Mouse (Mus musculus) intestine, embryonic 16.5 days (tissue): Measurements from ENCODE around the gene Ogfod2. TPM values are rescaled to one million over a fixed set of nuclear protein-coding genes. Genes with fewer than 3 reads are reported as not detected.

ENCODE experiments used
- ATAC-seq: fragments of 200-750 bp; cut with Nextera tagmentation; 2 replicates; pipeline ENCODE4 v1.8.0; 2017; ENCODE audit warnings: moderate TSS enrichment, moderate library complexity
- H3K27ac ChIP-seq: fragments of 300-500 bp; sonication (generic); 2 replicates; pipeline ENCODE4 v1.5.1; 2014; ENCODE audit warnings: mild to moderate bottlenecking, low read length
- H3K27me3 ChIP-seq: fragments of 300-500 bp; sonication (generic); replicated peaks from 2 replicates; pipeline ENCODE4 v1.6.1; 2014; ENCODE audit warnings: low read length, control low read depth, mixed read lengths; ENCODE audit not compliant: control insufficient read depth, insufficient read depth
- H3K36me3 ChIP-seq: fragments of 300-500 bp; sonication (generic); 2 replicates; pipeline ENCODE4 v1.6.1; 2014; ENCODE audit warnings: low read length, control low read depth; ENCODE audit not compliant: control insufficient read depth, insufficient read depth
- H3K4me1 ChIP-seq: fragments of 300-500 bp; sonication (generic); 2 replicates; pipeline ENCODE4 v1.6.1; 2014; ENCODE audit warnings: low read length, control low read depth, mixed read lengths; ENCODE audit not compliant: control insufficient read depth, insufficient read depth
- H3K4me2 ChIP-seq: fragments of 300-500 bp; sonication (generic); 2 replicates; pipeline ENCODE4 v1.6.1; 2014; ENCODE audit warnings: low read depth, low read length, control low read depth
- H3K4me3 ChIP-seq: fragments of 300-500 bp; sonication (generic); 2 replicates; pipeline ENCODE4 v1.5.1; 2014; ENCODE audit warnings: mild to moderate bottlenecking, low read length
- H3K9ac ChIP-seq: fragments of 300-500 bp; sonication (generic); 2 replicates; pipeline ENCODE4 v1.6.1; 2014; ENCODE audit warnings: low read depth, low read length
- H3K9me3 ChIP-seq: fragments of 300-500 bp; sonication (generic); 2 replicates; pipeline ENCODE4 v1.6.1; 2016; ENCODE audit warnings: low read length, control low read depth; ENCODE audit not compliant: control insufficient read depth
- WGBS: fragments of 180-500 bp; shearing (Covaris S2); extraction: QIAGEN DNeasy Blood & Tissue Kit; methylation state at CpG from one replicate; pipeline ENCODE4 v1.1.7; 2014; 5-methylcytosine and 5-hydroxymethylcytosine counted together
- polyA plus RNA-seq: library from polyadenylated mRNA; unstranded; fragments of >200 nt; fragmentation: Nextera tagmentation; extraction: Ambion mirVana; gene quantifications from 2 replicates; pipeline ENCODE4 v1.2.1, GENCODE M21; 2015

The Ogfod2 gene
- polyA plus RNA-seq, 1 experiment from 2014 or later, result 30.5 TPM

DNA sequence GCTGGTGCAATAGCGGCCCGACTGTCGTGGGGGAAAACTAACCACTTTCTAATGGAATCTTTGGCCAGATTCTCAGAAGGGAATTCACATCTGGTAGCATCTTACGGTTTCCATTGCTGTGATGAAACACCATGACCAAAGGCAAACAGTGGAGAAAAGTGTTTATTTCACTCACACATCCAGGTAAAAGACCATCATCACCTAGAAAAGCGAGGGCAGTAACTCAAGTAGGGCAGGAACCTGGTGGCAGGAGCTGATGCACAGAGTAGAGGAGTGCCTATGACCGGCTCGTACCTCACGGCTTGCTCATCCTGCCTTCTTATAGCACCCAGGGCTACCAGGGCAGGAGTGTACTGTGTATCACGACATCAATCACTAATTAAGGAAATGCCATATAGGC lies 8.5 kb upstream of the Ogfod2 start:
- Histone ChIP-seq H3K9ac (no peak overlapping the region), H3K4me2 (no peak overlapping the region), H3K9me3 (no peaks in the 10 kb centered on the region), H3K27ac (no peak overlapping the region), H3K4me1 (no peaks in the 10 kb centered on the region), H3K36me3 (no peaks in the 10 kb centered on the region), H3K4me3 (no peak overlapping the region), H3K27me3 (no peaks in the 10 kb centered on the region)
- ATAC-seq, result no peak
- 92% methylated on average over 9 of the region's 9 CpGs for WGBS

DNA sequence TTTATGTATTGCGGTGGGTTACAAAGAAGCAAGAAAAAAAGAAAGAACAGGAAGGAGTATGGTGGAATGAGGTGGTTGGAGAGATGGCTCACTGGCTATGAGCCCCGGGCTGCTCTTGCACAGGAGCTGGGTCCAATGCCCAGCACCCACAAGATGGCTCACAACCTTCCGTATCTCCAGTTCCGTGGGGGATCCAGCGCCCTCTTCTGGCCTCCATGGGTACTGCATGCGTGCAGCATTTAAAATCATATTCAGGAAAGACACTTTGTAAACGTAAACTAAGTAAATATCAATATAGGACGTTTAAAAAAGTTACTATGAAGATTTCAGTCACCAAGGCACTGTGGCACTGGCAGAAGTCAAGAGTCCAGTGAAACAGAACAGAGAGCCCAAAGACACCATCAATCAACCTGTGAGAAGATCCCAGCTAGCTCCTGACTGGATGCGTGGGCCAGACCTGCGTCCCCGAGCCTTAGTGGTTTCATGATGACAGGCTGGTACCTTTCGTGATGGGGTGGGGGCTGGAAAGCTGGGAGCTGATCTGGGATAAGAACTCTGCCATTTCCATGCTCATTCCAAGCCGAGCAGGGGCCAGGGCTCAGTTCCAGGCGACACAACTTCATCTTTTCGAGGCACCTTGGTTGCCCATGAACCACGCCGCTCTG lies 888 bp upstream of the Ogfod2 start:
- Histone ChIP-seq H3K4me1 (peaks cover 16% of the 10 kb centered on the region), H3K27ac (peak overlapping the region; percentile 63), H3K4me3 (peak overlapping the region; percentile 94), H3K27me3 (no peaks in the 10 kb centered on the region), H3K4me2 (peak overlapping the region; percentile 93), H3K9me3 (no peaks in the 10 kb centered on the region), H3K36me3 (no peaks in the 10 kb centered on the region), H3K9ac (peak overlapping the region; percentile 77)
- WGBS, result 21% methylated on average over 17 of the region's 17 CpGs
- ATAC-seq, result no peak

DNA sequence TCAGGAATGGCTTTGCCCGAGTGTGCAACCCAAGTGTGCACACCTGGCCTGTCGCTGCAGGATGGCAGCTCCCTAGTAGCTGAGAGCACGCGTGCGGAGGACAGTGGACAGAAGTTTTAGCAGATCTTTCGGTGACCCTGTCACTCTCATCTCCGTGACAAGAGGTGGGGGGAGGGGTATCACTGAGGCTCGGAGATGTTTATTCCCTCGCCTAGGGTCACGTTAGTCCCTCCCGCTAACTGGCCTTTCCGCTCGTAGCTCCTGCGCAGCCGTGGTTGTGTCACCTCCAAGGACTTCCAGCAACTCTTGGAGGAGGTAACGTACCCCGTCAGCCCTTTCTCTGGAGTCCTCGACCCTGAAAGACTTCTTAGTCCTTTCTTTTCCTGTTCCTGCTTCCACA lies 434 bp downstream of the Ogfod2 start:
- peak; percentile 19 for ATAC-seq
- WGBS, result under 1% methylated on average over 18 of the region's 18 CpGs
- peak overlapping the region; percentile 93 for H3K4me2 ChIP-seq

DNA sequence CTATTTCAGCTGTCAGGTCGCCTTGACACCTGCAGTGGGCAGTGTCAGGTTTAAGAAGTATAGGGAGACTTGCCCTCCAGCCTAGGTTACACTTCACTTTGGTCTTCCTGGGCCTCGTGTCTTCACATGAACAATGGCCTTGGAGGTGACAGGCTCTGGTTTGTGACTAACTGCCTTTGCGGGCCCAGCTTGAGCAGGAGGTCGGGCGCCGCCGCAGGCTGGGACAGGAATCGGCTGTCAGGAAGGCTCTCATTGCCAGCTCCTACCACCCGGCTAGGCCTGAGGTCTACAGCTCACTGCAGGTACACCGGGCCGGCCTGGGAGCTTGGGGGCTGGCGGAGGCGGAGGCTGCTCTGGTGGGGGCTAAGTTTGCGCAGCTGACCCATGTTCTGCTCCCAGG lies 933 bp downstream of the Ogfod2 start:
- 0 out of 2 replicates have a peak, but pooled peaks have one; percentile 12 for ATAC-seq

More for the DNA sequence above, 434 bp downstream of the Ogfod2 start:
- H3K9ac ChIP-seq, result peak overlapping the region; percentile 90
- no peaks in the 10 kb centered on the region for H3K27me3 ChIP-seq
- H3K36me3 ChIP-seq, result no peaks in the 10 kb centered on the region
- H3K4me3 ChIP-seq, result peak overlapping the region; percentile 94
- H3K9me3 ChIP-seq, result no peaks in the 10 kb centered on the region
- H3K27ac ChIP-seq, result peak overlapping the region; percentile 74
- H3K4me1 ChIP-seq, result peaks cover 25% of the 10 kb centered on the region

DNA sequence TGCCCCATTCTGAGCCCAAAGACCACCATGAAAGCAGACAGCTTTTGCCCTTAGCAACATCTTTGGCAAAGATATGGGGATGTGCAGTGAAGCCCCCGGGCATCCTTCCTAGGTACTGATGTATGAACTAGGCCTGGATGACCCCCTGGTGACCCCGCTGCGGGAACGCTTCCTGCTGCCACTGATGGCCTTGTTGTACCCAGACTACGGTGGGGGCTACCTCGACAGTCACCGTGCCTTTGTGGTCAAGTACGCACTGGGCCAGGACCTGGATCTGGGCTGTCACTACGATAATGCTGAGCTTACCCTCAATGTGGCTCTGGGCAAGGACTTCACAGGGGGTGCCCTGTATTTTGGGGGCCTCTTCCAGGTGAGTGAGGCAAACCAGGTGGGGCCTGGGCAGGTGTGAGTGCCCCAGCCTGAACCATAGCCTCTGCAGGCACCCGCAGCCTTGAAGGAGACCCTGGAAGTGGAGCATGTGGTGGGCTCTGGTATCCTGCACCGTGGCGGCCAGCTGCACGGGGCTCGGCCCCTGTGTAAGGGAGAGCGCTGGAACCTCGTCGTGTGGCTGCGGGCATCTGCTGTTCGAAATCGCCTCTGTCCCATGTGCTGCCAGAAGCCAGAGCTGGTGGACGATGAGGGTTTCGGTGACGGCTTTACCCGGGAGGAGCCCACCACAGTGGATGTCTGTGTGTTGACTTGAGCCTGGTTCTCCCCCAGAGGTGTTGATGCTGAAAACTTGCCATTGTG lies 2.4 kb downstream of the Ogfod2 start:
- WGBS, result 91% methylated on average over 24 of the region's 24 CpGs
- H3K4me1 ChIP-seq, result peaks cover 27% of the 10 kb centered on the region
- H3K9ac ChIP-seq, result no peak overlapping the region
- peaks cover 2% of the 10 kb centered on the region; the same call in 1 of the 2 replicates for H3K36me3 ChIP-seq
- H3K4me2 ChIP-seq, result no peak overlapping the region
- no peak overlapping the region for H3K4me3 ChIP-seq
- ATAC-seq, result no peak
- no peak overlapping the region for H3K27ac ChIP-seq
- no peaks in the 10 kb centered on the region for H3K9me3 ChIP-seq
- H3K27me3 ChIP-seq, result no peaks in the 10 kb centered on the region

More for the DNA sequence above, 933 bp downstream of the Ogfod2 start:
- no peaks in the 10 kb centered on the region; the same call in 1 of the 2 replicates for H3K36me3 ChIP-seq
- 17% methylated on average over 14 of the region's 14 CpGs for WGBS
- H3K27ac ChIP-seq, result peak overlapping the region; percentile 74
- peak overlapping the region; percentile 90 for H3K9ac ChIP-seq
- H3K9me3 ChIP-seq, result no peaks in the 10 kb centered on the region
- peak overlapping the region; percentile 94 for H3K4me3 ChIP-seq
- peak overlapping the region; percentile 93 for H3K4me2 ChIP-seq
- H3K4me1 ChIP-seq, result peaks cover 27% of the 10 kb centered on the region
- H3K27me3 ChIP-seq, result no peaks in the 10 kb centered on the region

DNA sequence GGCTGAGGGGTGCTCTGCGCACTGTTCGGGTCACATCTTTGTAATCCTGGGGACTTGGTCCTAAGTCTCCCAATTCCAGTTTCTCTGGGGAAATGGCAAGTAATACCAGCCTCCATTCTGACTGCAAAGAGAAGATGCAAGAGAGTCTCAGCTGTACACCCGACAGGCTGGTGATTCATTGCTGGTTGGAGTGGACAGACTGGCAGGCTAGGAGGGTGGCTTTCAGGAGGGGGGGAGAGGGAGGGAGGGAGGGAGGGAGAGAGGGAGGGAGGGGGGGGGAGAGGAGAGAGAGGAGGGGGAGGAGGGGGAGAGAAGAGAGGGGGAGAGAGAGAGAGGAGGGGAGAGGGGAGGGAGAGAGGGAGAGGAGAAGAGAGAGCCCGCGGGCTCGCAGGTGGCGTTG lies 3.4 kb downstream of the Ogfod2 start:
- H3K27ac ChIP-seq, result peak overlapping the region; percentile 64; the same call in 1 of the 2 replicates
- ATAC-seq, result no peak
- peaks cover 11% of the 10 kb centered on the region; the same call in 1 of the 2 replicates for H3K36me3 ChIP-seq
- peak overlapping the region; percentile 87 for H3K9ac ChIP-seq
- H3K4me1 ChIP-seq, result peaks cover 27% of the 10 kb centered on the region
- no peaks in the 10 kb centered on the region for H3K9me3 ChIP-seq
- WGBS, result 22% methylated on average over 7 of the region's 7 CpGs
- H3K4me2 ChIP-seq, result peak overlapping the region; percentile 76
- H3K4me3 ChIP-seq, result peak overlapping the region; percentile 69
- no peaks in the 10 kb centered on the region for H3K27me3 ChIP-seq

DNA sequence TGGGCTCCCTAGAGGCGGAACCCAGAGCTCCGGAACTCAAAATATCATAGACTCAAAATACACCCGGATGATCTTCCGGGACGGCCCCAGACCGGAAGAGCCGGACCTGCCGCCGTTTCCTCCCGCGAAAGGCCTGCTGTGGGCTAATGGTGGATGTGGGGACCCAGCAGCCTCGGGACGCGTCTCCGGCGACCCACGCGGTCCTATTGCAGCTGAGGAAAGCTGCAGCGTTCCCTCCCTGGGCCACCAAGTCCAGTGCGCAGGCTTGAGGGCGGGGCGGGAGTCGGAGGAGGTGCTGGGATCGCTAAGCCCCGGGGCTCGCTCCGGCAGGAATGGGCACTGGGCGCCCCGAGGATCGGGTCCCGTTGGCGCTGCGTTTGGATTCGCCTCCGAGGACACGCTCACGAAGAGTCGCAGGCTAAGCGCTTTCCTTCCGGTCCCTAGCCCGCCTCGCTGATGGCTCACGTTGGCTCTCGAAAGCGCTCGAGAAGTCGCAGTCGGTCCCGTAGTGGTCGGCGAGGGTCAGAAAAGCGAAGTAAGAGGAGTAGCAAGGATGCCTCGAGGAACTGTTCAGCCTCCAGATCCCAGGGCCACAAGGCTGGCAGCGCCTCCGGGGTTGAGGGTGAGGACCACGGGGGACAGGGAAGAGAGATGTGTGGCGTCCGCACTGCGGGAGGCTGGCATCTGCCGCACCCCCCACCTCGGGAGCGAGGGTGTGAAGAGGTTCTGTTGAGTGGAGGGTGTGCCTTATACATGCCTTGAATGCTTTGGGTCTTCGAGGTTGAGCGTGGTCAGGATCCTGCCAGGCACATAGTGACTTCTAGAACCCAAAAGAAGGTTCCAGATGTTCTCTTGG lies 4.1 kb downstream of the Ogfod2 start, which contains the start of gene Arl6ip4:
Gene Arl6ip4, plus strand, starts transcription at position 100 of the 856 bp plus-strand sequence.
- no peaks in the 10 kb centered on the region for H3K27me3 ChIP-seq
- peak within 1 kb of the TSS; percentile 69 for H3K4me3 ChIP-seq
- H3K9ac ChIP-seq, result peak within 1 kb of the TSS; percentile 87
- ATAC-seq, result no peak
- no peaks in the 10 kb centered on the region for H3K9me3 ChIP-seq
- H3K36me3 ChIP-seq, result peaks cover 11% of the 10 kb centered on the region; the same call in 1 of the 2 replicates
- peak within 1 kb of the TSS; percentile 64 for H3K27ac ChIP-seq
- WGBS, result 1% methylated on average over 64 of the region's 64 CpGs
- peaks cover 24% of the 10 kb centered on the region for H3K4me1 ChIP-seq
- peak within 1 kb of the TSS; percentile 76 for H3K4me2 ChIP-seq

DNA sequence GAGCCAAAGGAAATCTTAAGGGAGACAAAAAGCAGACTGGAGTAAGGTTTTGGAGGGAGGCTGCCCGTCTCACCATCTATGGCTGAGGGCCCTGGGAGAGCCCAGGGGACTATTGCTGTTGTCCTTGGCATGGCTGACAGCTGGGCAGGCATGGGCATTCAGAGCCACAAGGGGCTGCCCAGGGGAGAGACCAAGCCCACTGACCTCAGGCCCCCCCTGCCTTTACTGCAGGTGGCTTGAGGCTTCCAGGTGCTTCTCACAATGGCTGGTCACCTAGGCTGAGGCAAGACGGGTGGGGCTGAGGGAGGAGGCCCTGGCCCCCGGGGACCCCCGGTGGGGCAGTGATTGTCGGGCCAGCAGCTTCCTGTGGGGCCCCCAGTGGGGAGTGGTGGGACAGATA lies 7.1 kb downstream of the Ogfod2 start:
- H3K36me3 ChIP-seq, result peaks cover 11% of the 10 kb centered on the region; the same call in 1 of the 2 replicates

DNA sequence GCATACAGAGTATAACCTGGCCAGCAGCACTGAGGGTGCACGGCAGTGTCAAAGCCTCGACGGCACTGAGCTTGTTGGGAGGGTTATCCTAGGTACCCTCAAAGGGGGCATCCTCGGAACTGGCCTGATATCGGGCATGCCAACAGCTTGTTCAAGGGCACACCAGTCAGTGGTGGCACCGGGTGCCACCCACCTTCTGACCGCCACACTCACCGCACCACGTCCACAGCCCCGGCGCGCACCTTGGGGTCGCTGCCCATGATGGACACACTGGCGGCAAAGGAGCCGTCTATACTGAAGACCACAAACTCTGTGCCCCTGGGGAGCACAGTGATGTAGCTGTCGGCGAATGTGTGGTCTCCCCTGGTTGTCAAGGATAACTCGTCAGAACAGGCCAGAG lies 10.3 kb downstream of the Ogfod2 start:
- peaks cover 3% of the 10 kb centered on the region; the same call in 1 of the 2 replicates for H3K4me1 ChIP-seq
- H3K9me3 ChIP-seq, result no peaks in the 10 kb centered on the region
- WGBS, result 92% methylated on average over 18 of the region's 18 CpGs
- H3K36me3 ChIP-seq, result peaks cover 11% of the 10 kb centered on the region; the same call in 1 of the 2 replicates
- no peak for ATAC-seq
- H3K9ac ChIP-seq, result no peak overlapping the region
- no peaks in the 10 kb centered on the region for H3K27me3 ChIP-seq
- H3K4me2 ChIP-seq, result no peak overlapping the region
- no peak overlapping the region for H3K27ac ChIP-seq
- H3K4me3 ChIP-seq, result no peak overlapping the region

More for the DNA sequence above, 7.1 kb downstream of the Ogfod2 start:
- Histone ChIP-seq H3K4me2 (no peak overlapping the region), H3K27me3 (no peaks in the 10 kb centered on the region), H3K4me1 (peaks cover 15% of the 10 kb centered on the region), H3K4me3 (no peak overlapping the region), H3K27ac (no peak overlapping the region), H3K9me3 (no peaks in the 10 kb centered on the region), H3K9ac (no peak overlapping the region)
- WGBS, result 64% methylated on average over 5 of the region's 5 CpGs
- no peak for ATAC-seq
